Mouse (Mus musculus) E14TG2a.4 (cell line): ENCODE data around the gene Numa1.
"Not testable (repeated sequence)": the region's sequence is repeated elsewhere in the genome, so short reads cannot be mapped to it uniquely, and the experiment has no call there.

Experiments used
- H3K27me3 ChIP-seq: 2 replicates; pipeline ENCODE4 v1.6.1; 2014; ENCODE audit warnings: low read length, control low read depth; ENCODE audit not compliant: insufficient read depth
- H3K36me3 ChIP-seq: 2 replicates; pipeline ENCODE4 v1.6.1; 2014; ENCODE audit warnings: low read length, control low read depth; ENCODE audit not compliant: insufficient read depth
- H3K4me1 ChIP-seq: replicated peaks from 2 replicates; pipeline ENCODE4 v1.6.1; 2014; ENCODE audit warnings: low read depth, low read length, control low read depth
- H3K4me3 ChIP-seq: replicated peaks from 2 replicates; pipeline ENCODE4 v1.5.1; 2014; ENCODE audit warnings: mild to moderate bottlenecking, low read length
- H3K9me3 ChIP-seq: 2 replicates; pipeline ENCODE4 v1.6.1; 2014; ENCODE audit warnings: low read length, control low read depth
- CTCF ChIP-seq: conservative IDR thresholded peaks from 2 replicates; pipeline ENCODE4 v1.5.1; 2014; ENCODE audit warnings: low read length
- NANOG ChIP-seq: IDR thresholded peaks from 2 replicates; pipeline ENCODE4 v1.6.1; 2014; ENCODE audit warnings: borderline replicate concordance, low read length, mixed read lengths
- POU5F1 ChIP-seq: IDR thresholded peaks from 2 replicates; pipeline ENCODE4 v1.6.1; 2014; ENCODE audit warnings: low read length, borderline replicate concordance

Gene Numa1

DNA sequence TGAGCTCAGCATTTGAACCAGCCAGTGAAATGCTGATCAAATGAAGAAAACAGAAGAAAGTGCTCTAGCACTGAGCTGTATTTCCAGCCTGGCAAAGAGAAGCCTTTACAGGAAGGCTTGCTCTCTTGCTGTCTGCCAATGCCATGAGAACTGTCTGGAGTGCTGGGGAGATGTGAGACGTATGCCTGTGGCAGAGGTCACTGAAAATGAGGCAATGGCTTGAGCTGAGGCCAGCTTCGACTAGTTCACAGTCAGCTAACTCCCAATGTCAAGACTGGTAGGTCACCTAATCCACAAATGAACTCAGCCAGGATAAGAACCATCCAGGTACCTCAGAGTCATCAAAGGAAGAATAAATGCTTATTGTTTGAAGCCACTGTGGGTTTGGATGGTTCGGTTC is 5.8 kb upstream of the Numa1 start:
- Histone ChIP-seq H3K9me3 (no peaks in the 10 kb centered on the region), H3K27me3 (no peaks in the 10 kb centered on the region), H3K4me1 (peaks cover 20% of the 10 kb centered on the region), H3K4me3 (no peak overlapping the region), H3K36me3 (peaks cover 13% of the 10 kb centered on the region)
- TF ChIP-seq CTCF = no peak
- TF ChIP-seq POU5F1 = no peak
- no peak for TF ChIP-seq NANOG

DNA sequence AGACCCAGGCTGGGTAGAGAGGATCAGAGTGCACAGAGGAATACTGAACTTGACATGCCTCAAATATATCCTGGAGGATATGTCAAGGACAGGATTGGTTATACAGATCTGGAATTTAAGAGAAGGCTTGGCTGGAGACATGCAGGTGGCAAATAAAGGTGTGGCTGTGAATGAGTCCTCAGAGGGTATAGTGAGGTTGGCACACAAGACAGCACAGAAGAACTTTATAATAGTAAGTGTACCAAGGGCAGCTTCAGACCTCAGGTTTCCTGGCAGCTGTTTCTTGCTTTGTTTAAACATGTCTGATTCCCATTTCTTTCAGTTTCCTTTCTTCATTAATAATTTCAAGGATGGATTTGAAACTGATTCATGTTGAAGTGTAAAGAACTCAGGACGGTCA is 1.4 kb upstream of the Numa1 start:
- TF ChIP-seq NANOG = no peak
- TF ChIP-seq POU5F1 = no peak
- Histone ChIP-seq H3K4me1 (peaks cover 47% of the 10 kb centered on the region), H3K9me3 (no peaks in the 10 kb centered on the region), H3K4me3 (peak overlapping the region; percentile 91; the same call in 1 of the 2 replicates), H3K27me3 (no peaks in the 10 kb centered on the region), H3K36me3 (peaks cover 37% of the 10 kb centered on the region)

DNA sequence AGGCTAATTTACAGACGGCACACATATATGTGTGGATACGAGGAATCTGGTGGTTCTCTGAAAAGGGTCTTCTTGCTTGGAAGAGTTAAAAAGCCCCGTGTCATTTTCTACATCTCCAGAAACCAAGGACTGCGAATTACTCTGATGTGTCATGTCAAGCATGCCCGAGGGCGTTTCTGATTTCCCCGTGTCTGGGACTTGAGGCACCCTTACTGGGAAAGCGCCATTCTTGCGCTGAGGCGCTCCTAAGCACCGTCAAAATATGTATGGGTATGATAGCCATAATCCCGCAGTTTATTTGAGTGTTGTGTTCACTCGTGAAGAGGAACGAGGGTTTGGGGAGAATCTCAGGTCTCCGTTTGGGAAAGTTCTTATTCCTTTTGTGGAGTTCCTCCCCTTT is 611 bp upstream of the Numa1 start:
- no peak for TF ChIP-seq NANOG
- no peak for TF ChIP-seq POU5F1
- no peaks in the 10 kb centered on the region for H3K9me3 ChIP-seq
- H3K36me3 ChIP-seq = peaks cover 42% of the 10 kb centered on the region
- no peaks in the 10 kb centered on the region for H3K27me3 ChIP-seq
- H3K4me1 ChIP-seq = peaks cover 50% of the 10 kb centered on the region
- peak overlapping the region; percentile 91 for H3K4me3 ChIP-seq

DNA sequence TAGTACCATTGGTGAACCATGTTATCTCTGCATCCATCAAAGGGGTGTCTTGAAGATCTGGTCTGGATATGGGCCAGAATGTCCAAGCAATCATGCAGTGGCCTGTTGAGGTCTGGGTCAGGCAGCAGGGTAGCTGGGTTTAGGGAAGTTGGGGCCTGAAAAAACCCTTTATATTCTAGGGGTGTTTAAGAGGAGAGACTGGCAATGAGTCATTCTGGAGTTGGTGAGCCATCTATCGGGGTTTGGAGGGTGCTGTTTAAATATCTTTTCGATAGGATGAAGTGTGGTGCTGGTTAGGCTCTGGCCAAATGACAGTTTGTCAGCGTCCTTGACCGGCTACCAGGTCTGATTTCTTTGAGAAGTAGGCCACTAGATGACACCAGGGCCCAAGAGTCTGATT is 2.0 kb downstream of the Numa1 start:
- H3K27me3 ChIP-seq = no peaks in the 10 kb centered on the region
- H3K4me1 ChIP-seq = peaks cover 73% of the 10 kb centered on the region
- TF ChIP-seq NANOG = no peak
- no peak for TF ChIP-seq POU5F1
- no peak for TF ChIP-seq CTCF
- no peaks in the 10 kb centered on the region for H3K9me3 ChIP-seq
- H3K4me3 ChIP-seq = peak overlapping the region; percentile 91
- peaks cover 57% of the 10 kb centered on the region for H3K36me3 ChIP-seq

DNA sequence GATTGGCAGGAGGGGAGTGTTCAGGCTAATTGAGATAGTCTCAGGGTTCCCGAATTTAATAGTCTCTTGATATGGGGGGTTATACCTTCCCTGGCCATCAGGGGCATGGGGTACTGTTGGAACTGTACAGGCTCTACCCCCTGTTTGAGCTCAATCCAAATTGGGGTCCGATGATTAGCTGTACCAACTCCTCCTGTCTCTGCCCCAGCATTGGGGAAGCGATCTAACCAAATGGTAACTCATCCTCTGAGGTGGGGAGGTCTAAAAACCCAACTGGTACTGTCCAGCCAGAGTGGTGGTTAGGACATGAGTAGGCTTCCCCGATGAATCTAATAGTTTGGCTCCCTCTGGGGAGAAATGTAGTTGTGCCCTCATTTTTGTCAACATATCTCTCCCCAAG is 3.1 kb downstream of the Numa1 start:
- Histone ChIP-seq H3K4me1 (peaks cover 84% of the 10 kb centered on the region), H3K4me3 (no peak overlapping the region), H3K9me3 (no peaks in the 10 kb centered on the region), H3K36me3 (peaks cover 55% of the 10 kb centered on the region), H3K27me3 (no peaks in the 10 kb centered on the region)
- TF ChIP-seq NANOG (no peak), CTCF (peak; percentile 7; the same call in 1 of the 2 replicates), POU5F1 (no peak)

DNA sequence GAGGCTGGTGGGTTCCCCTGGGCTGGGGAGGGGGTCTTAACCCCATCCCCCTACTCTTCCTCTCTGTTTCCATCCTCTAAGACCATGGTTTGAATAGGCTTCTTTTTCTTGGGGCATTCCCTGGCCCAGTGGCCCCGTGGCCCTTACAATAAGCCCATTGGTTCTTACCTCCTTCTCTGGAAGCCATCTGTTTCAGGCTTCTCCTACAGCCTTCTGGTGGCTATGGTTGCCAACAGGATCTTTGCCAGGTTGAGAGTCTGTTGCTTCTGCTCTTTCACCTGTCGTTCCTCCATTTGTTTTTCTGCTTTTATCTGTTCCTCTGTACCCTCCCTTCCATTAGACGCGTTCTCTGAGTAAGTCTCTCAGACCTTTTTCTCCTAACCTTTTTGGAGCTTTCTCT is 3.7 kb downstream of the Numa1 start:
- Histone ChIP-seq H3K4me3 (no peak overlapping the region), H3K9me3 (no peaks in the 10 kb centered on the region), H3K4me1 (peaks cover 85% of the 10 kb centered on the region), H3K27me3 (no peaks in the 10 kb centered on the region), H3K36me3 (peaks cover 54% of the 10 kb centered on the region)
- TF ChIP-seq POU5F1 (no peak), CTCF (no peak)

DNA sequence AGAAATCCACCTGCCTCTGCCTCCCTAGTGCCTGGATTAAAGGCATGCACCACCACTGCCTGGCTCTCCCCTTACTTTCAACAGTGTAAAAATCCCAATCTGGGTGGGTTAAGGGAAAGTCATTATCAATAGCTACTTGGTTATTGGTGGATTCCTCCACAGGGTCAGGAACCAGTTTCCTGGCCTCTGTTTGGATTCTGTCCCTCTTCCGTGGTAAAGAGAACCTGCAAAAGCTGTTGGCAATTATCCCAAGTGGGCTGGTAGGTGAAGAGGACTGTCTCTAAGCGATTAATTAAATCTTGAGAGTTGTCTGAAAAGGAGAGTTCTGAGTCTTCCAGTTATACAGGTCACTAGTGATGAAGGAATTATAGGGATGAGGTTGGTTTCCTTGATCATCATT is 4.4 kb downstream of the Numa1 start:
- 0 out of 2 replicates have a peak overlapping the region, but pooled peaks have one; percentile 1 for H3K4me3 ChIP-seq
- H3K27me3 ChIP-seq = no peaks in the 10 kb centered on the region
- TF ChIP-seq POU5F1 (no peak), NANOG (no peak), CTCF (no peak)
- peaks cover 78% of the 10 kb centered on the region for H3K4me1 ChIP-seq
- H3K9me3 ChIP-seq = no peaks in the 10 kb centered on the region
- H3K36me3 ChIP-seq = peaks cover 54% of the 10 kb centered on the region

DNA sequence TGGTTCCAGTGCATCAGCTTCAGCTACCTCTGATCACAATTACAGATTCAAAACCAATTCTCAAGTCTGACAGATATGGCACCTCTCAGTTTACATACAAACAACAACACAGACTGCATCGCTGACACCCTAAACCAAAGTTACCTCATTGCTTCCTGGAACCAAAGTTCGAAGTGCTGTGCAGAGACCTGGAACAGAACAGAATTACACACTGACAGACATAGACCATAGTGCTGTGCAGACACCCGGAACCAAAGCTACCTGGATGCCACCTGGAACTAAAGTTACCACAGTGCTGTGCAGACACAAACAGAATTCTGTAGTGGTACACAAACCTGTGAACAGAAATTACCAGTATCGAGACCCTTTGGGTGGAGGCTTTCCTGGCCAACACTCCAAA is 5.8 kb downstream of the Numa1 start:
- Histone ChIP-seq H3K4me3 (no peak overlapping the region), H3K27me3 (no peaks in the 10 kb centered on the region), H3K36me3 (peaks cover 54% of the 10 kb centered on the region), H3K4me1 (peaks cover 79% of the 10 kb centered on the region), H3K9me3 (no peaks in the 10 kb centered on the region)
- no peak for TF ChIP-seq POU5F1
- no peak for TF ChIP-seq NANOG
- TF ChIP-seq CTCF = no peak

DNA sequence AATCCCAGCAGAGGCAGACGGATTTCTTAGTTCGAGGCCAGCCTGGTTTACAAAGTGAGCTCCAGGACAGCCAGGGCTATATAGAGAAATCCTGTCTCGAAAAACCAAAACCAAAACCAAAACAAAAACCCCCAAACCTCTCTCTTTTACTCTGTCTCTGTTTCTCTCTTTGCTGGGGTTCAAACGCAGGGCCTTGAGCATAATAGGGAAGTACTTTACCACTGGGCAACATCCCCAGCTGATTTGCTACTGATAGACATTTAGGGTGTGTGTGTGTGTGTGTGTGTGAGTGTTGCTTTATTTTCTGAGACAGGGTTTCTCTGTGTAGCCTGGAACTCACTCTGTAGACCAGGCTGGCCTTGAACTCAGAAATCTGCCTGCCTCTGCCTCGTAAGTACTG is 15.1 kb downstream of the Numa1 start:
- H3K27me3 ChIP-seq, H3K9me3 ChIP-seq, H3K4me3 ChIP-seq: not testable (repeated sequence)
- peaks cover 46% of the 10 kb centered on the region for H3K4me1 ChIP-seq
- H3K36me3 ChIP-seq = peaks cover 17% of the 10 kb centered on the region
